Mouse (Mus musculus) left cerebral cortex, adult 9 months (tissue): ENCODE measurements around the gene Sema3g.
A peak's percentile ranks its signal among the peaks of the same experiment; 100 is the strongest.

Experiments used
- DNase-seq, 2 experiments: peaks; one replicate each; pipeline ENCODE4 v3.0.0; 2022; ENCODE audit warnings: low spot score in 2 of 2

Gene Sema3g

GRCm38 (mm10) chr14:31195968-31196367, 21.7 kb upstream of the Sema3g start:
- DNase-seq: no peak

- peak in 1 of 2 experiments; percentile 60 for DNase-seq
Observed at GRCm38 (mm10) chr14:31197547-31198516, 19.8 kb upstream of the Sema3g start.

- no peak for DNase-seq
Observed at GRCm38 (mm10) chr14:31199599-31199998, 18.1 kb upstream of the Sema3g start.

GRCm38 (mm10) chr14:31200038-31200437, 17.6 kb upstream of the Sema3g start:
- DNase-seq: no peak

GRCm38 (mm10) chr14:31204844-31205243, 12.8 kb upstream of the Sema3g start:
- DNase-seq: no peak

DNA sequence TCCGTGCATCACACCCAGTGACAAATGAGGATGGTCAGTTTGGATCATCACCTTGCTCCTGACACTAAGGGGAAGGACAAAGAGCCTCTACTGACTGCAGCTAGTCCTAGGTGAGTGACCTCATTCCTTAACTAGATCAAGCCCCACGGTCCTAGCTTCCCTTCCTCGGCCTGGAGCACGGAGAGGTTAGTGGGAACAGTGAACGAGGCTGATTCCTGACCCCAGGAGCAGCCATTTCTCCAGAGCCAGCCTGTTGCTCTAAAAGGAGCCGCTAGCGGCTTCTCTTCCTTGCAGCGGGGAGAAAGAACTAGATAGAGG, 12.5 kb upstream of the Sema3g start:
- DNase-seq: no peak

- DNase-seq: peak in 1 of 2 experiments; percentile 34
Observed at GRCm38 (mm10) chr14:31205562-31206467, 11.8 kb upstream of the Sema3g start.

- peak; percentile 77 to 93 for DNase-seq
Observed at GRCm38 (mm10) chr14:31206472-31206981, 11.1 kb upstream of the Sema3g start.

GRCm38 (mm10) chr14:31207070-31207830, 10.4 kb upstream of the Sema3g start:
- peak in 1 of 2 experiments; percentile 53 for DNase-seq

- DNase-seq: no peak
Observed at GRCm38 (mm10) chr14:31208084-31208483, 9.6 kb upstream of the Sema3g start, which contains the start of gene Tnnc1. Gene Tnnc1 (plus strand): TSS chr14:31208312.

DNA sequence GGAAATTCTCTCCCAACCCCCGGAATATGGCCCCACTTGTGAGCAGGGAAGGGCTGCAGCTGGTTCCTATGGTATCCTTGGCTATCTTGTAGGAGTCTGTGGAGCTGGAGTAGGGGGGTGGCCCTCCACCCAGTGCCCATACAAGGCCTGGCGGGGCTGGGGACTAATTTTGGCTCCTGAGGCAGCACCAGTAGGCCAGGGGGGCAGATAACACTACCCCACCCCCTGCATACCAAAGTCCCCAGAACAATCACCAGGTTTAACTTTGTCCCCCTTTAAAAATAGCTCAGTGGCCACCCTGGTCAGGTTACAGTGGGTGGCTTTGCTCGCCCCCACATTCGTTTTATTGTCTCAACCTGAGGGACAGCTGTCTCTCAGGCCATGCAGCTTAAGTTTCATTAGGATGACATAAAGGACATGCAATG, 8.5 kb upstream of the Sema3g start:
- DNase-seq: no peak

DNA sequence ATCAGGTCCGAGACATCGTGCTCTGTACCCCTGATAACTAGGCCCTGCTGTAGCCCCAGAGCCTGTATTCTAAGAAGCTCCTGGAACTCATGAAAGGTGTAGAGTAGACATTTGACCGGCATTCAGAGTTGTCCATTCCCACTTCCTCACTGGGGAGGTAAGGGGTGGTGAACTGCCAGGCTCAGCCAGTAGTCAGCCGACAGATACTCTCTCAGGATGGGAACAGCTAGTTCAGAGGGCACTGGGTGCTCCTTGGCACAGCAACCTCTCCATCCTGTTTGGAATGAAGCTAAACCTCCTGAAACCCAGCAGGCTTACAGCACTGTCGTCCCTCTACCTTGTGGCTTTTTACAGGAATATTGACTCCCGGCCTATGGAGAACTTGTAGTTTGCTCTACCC, 5.8 kb upstream of the Sema3g start:
- DNase-seq: no peak

GRCm38 (mm10) chr14:31212499-31212898, 5.2 kb upstream of the Sema3g start:
- DNase-seq: no peak

DNA sequence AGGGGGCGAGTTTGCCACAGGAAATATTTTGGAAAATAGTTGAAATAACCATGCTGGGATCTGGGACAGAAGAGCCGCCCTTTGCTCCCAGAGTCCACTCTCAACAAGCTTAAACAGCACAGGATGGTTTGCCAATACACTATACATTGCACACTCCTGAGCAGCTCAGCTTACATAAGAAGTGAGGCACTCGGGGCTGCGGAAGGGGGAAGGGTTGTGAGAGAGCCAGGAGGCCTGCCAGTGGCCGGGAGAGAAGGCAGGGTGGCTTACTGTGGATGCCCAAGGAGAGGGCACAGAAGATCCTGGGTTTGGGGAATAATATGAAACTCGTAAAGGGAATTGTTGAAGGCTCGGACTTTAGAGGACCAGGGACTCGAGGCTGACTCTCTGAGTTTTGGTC, 3.8 kb upstream of the Sema3g start:
- no peak for DNase-seq

DNA sequence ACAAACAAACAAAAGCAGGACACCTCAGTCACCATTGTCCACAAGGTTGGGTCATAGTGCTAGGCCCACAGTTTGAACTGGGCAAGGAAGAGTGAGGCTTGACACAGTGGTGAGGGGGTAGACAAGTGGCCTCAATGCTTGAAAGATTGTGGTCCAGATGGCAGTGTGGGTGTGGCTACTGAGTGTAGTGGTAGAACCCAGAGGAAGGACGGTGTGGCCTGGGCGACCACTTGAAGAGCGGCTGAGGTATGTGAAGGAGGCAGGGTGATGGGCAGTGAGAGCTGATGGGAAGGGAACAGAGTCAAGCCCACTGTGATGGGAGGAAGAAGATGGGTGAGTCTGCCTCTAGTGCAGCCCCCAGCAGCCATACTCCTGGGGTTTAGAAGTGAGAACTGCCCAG, 3.0 kb upstream of the Sema3g start:
- no peak for DNase-seq

GRCm38 (mm10) chr14:31215157-31216002, 2.3 kb upstream of the Sema3g start:
- DNase-seq: peak in 1 of 2 experiments; percentile 67

DNA sequence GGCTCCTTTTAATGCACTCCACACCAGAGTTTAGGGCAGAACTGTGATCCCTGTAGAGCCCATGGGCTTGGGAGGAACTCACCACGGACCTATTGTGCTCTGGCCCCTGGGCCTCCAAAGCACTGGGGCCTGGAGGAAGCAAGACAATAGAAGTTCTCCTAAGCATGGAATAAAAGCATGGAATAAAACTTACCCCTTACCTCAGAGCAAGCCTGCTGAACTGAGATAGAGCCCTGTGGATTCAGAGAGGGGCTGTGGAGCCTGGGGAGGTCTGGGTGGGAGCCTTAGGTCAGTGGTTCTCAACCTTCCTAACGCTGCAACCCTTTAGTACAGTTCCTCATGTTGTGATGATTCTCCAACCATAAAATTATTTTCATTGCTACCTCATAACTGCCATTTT, 814 bp upstream of the Sema3g start, which contains the start of gene Nisch:
Gene Nisch (minus strand): TSS at position 101 of the 400 bp plus-strand sequence.
- DNase-seq: no peak

- DNase-seq: peak in 1 of 2 experiments; percentile 61
Observed at GRCm38 (mm10) chr14:31226978-31227377, 9.3 kb downstream of the Sema3g start.

DNA sequence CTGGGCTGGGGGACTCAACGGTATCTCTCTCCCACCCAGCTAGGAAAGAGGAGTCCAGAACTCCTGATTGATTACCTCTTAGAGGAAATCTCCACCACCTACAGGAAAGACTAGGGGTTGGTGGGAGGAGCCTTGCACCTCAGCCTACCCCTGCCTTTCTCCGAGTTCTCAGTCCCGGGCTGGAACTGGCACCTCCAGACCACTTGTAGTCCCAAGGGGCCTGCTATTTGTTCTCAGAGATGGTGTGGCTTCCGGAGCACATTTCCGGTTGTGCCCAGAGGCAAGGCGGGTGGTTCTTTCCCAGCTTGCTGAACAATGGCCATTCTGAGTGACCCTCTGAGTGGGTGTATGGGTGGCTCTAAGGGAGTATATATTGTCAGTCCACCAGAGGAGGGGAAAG, 10.6 kb downstream of the Sema3g start:
- no peak for DNase-seq

GRCm38 (mm10) chr14:31230442-31230841, 12.8 kb downstream of the Sema3g start:
- no peak for DNase-seq
